Mouse (Mus musculus) kidney, adult 2 months (tissue): Measurements from ENCODE around the gene Crygc. TPM values are rescaled to one million over a fixed set of nuclear protein-coding genes. Genes with fewer than 3 reads are reported as not detected.

Experiments used
- DNase-seq: peaks from one replicate; pipeline ENCODE4 v3.0.0; 2021
- H3K27ac ChIP-seq: fragments of 200-500 bp; 2 replicates; pipeline ENCODE4 v1.5.1; 2012; ENCODE audit warnings: low read depth, low read length, control low read depth, inconsistent platforms; ENCODE audit not compliant: insufficient read depth
- H3K27me3 ChIP-seq: fragments of 200-500 bp; replicated peaks from 2 replicates; pipeline ENCODE4 v1.6.1; 2012; ENCODE audit warnings: mild to moderate bottlenecking, moderate library complexity, low read length, inconsistent platforms; ENCODE audit not compliant: control insufficient read depth, insufficient read depth
- H3K36me3 ChIP-seq: fragments of 200-500 bp; 2 replicates; pipeline ENCODE4 v1.6.1; 2012; ENCODE audit warnings: mild to moderate bottlenecking, moderate library complexity, low read length, inconsistent platforms; ENCODE audit not compliant: control insufficient read depth, insufficient read depth
- H3K4me1 ChIP-seq: fragments of 200-500 bp; 2 replicates; pipeline ENCODE4 v1.6.1; 2011; ENCODE audit warnings: low read length; ENCODE audit not compliant: control insufficient read depth, insufficient read depth
- H3K4me3 ChIP-seq: fragments of 200-500 bp; 2 replicates; pipeline ENCODE4 v1.5.1; 2011; ENCODE audit warnings: mild to moderate bottlenecking, low read depth, low read length, control low read depth; ENCODE audit not compliant: insufficient read depth
- CTCF ChIP-seq: fragments of 200-500 bp; conservative IDR thresholded peaks from 2 replicates; pipeline ENCODE4 v1.5.1; 2011; ENCODE audit warnings: low read depth, mild to moderate bottlenecking, control low read depth, low read length, moderate library complexity, mixed read lengths; ENCODE audit not compliant: insufficient read depth, insufficient read length
- POLR2A ChIP-seq: fragments of 200-500 bp; IDR thresholded peaks from one replicate; pipeline ENCODE4 v1.6.1; 2011; ENCODE audit warnings: low read depth, low read length, control low read depth
- WGBS: fragments of 180-500 bp; shearing (Covaris S2); methylation state at CpG from one replicate; pipeline ENCODE4 v1.1.7; 2018; 5-methylcytosine and 5-hydroxymethylcytosine counted together
- polyA plus RNA-seq: library from polyadenylated mRNA; depleted of rRNA; stranded (reverse); fragments of >200 nt; gene quantifications from 2 replicates; pipeline ENCODE4 v1.2.3, GENCODE M21; 2012; rRNA removed

Gene Crygc
- polyA plus RNA-seq, result not detected in 2 replicates

GRCm38 (mm10) chr1:65073589-65073988, at the start of gene Crygc:
Crygc (minus strand) TSS chr1:65073689.
- Histone ChIP-seq H3K4me3 (no peak within 1 kb of the TSS), H3K36me3 (no peaks in the 10 kb centered on the region), H3K27ac (no peak within 1 kb of the TSS), H3K27me3 (no peaks in the 10 kb centered on the region), H3K4me1 (no peaks in the 10 kb centered on the region)
- DNase-seq, result no peak
- WGBS, result 82% methylated on average over 6 of the region's 6 CpGs
- TF ChIP-seq CTCF, result no peak
- no peak for TF ChIP-seq POLR2A

DNA sequence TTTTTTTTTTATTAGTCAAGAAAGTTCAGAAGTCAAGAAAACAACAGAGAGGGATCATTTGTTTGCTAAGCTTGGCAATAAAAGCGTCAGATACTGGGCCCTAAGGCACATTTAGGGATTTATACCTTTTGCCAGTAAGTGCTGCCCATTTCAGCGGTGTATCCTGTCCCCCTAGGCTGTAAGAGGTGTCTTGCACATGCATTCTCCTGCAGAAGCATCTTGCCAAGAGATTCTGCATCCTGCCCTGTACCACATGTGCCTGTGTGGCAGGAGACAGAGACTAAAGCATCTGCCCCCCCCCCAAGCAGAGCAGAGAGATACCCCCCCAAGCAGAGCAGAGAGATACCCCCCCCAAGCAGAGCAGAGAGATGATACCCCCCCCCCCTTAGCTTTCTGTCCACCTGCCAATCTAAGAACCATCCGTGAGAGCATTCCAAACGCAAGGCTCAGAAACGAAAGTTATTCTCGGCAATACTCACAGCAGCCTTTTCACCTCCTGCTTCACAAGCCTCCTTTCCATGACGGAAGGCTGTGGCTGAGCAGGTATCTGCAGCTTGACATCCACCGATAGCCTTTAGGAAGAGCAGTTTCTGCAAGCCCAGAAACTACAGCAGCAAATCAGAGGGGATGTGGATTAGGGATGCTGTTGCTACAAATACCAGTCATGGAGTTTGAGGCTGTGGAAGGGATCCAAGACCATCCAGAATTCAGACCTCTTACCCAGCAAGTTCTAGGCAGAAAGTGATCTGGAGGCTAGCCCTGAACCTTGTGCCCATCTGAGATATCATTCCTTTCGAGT, 49.3 kb upstream of the Crygc start, which contains the start of gene D630023F18Rik:
Gene D630023F18Rik, minus strand, starts transcription at position 641 of the 799 bp plus-strand sequence.
- TF ChIP-seq CTCF, result no peak
- Histone ChIP-seq H3K27me3 (no peaks in the 10 kb centered on the region), H3K4me1 (peaks cover 8% of the 10 kb centered on the region; the same call in 1 of the 2 replicates), H3K27ac (peak within 1 kb of the TSS; percentile 32; the same call in 1 of the 2 replicates), H3K4me3 (peak within 1 kb of the TSS; percentile 41), H3K36me3 (no peaks in the 10 kb centered on the region)
- DNase-seq, result no peak
- WGBS, result 15% methylated on average over 9 of the region's 9 CpGs

DNA sequence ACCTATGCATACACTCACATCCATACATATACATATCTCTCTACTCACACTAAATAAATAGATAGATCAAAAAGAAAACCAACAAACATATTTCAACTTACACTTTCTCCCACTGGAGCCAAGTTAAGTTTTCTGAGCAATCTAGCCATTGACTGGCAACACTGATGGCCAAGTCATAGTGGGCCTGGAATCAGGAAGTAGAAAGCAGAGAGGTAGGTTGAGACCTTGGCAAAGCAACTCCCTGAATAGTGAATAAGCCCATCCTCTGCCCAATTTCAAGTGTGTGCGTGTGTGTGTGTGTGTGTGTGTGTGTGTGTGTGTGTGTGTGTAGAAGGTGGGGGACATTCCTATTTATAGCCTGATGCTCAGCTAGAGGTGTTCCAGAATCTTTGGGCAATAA, 45.9 kb upstream of the Crygc start, which contains the start of gene Gm28845:
Gene Gm28845, minus strand, starts transcription at position 121 of the 400 bp plus-strand sequence.
- TF ChIP-seq CTCF (no peak), POLR2A (no peak)
- Histone ChIP-seq H3K4me1 (peaks cover 12% of the 10 kb centered on the region; the same call in 1 of the 2 replicates), H3K36me3 (no peaks in the 10 kb centered on the region), H3K27me3 (no peaks in the 10 kb centered on the region), H3K27ac (peak within 1 kb of the TSS; percentile 73), H3K4me3 (no peak within 1 kb of the TSS)
- DNase-seq, result no peak
- 74% methylated on average over 1 of the region's 1 CpGs for WGBS

DNA sequence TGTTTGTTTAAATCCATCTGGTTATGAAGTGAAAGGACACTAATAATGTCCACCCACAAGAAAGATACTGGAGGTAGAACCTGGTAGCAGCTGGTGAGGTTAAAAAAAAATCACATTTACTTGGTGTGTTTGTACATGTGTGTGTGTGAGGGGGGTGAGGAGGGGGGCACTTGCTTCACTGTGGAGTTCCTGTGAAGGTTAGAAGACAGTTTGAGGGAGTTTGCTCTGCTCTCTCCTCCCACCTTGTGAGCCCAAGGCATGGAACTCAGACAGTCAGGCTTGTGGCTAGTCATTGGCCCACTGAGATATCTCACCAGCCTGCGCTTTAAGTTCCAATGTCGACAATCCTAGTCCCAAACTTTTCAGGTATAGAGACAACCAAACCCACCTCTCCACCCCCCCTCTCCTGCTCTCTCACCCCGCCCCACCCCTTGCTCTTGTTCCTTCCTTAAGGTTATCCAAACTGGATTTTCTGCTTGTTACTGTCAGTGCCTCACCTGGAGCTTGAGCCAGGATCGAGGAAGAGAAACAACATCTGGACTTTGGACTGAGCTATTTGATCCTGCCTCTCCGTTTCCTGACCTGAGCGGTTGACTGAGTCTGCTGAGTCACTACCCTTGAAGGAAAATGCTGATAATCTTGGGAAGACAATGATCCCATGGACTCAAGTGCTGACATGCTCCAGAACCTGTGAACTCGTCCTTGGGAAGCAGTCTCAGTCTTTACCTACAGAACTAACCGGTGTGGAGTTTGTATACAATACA, 44.8 kb upstream of the Crygc start:
- DNase-seq, result peak; percentile 93
- Histone ChIP-seq H3K4me1 (peaks cover 17% of the 10 kb centered on the region; the same call in 1 of the 2 replicates), H3K4me3 (no peak overlapping the region), H3K27me3 (no peaks in the 10 kb centered on the region), H3K27ac (peak overlapping the region; percentile 95), H3K36me3 (no peaks in the 10 kb centered on the region)
- WGBS, result 36% methylated on average over 8 of the region's 8 CpGs
- TF ChIP-seq CTCF, result no peak
- TF ChIP-seq POLR2A, result no peak

GRCm38 (mm10) chr1:65113536-65114172, 40.2 kb upstream of the Crygc start:
- Histone ChIP-seq H3K27ac (peak overlapping the region; percentile 95), H3K4me1 (peaks cover 20% of the 10 kb centered on the region), H3K27me3 (no peaks in the 10 kb centered on the region), H3K4me3 (no peak overlapping the region), H3K36me3 (no peaks in the 10 kb centered on the region)
- peak; percentile 46 for DNase-seq
- WGBS, result 62% methylated on average over 5 of the region's 5 CpGs
- TF ChIP-seq CTCF (no peak), POLR2A (no peak)

- no peak for TF ChIP-seq POLR2A
- no peak for TF ChIP-seq CTCF
- Histone ChIP-seq H3K27me3 (no peaks in the 10 kb centered on the region), H3K36me3 (no peaks in the 10 kb centered on the region), H3K27ac (peak overlapping the region; percentile 90), H3K4me3 (peak overlapping the region; percentile 14; the same call in 1 of the 2 replicates), H3K4me1 (peaks cover 16% of the 10 kb centered on the region)
- peak; percentile 53 for DNase-seq
- WGBS, result 15% methylated on average over 14 of the region's 14 CpGs
These were observed 39.3 kb upstream of the Crygc start for GRCm38 (mm10) chr1:65112807-65113196.
